Mouse (Mus musculus): ENCODE data around the gene Esyt2. TPM values are rescaled to one million over a fixed set of nuclear protein-coding genes. Genes with fewer than 3 reads are reported as not detected.
"Not testable (repeated sequence)": the region's sequence is repeated elsewhere in the genome, so short reads cannot be mapped to it uniquely, and the experiment has no call there.

Gene Esyt2
- total RNA-seq (2021): 10 to 100 TPM; 34.4 to 41.6 TPM
- long read RNA-seq, experiment 1, full-length matches to known transcripts: 15 of 31 reads
- long read RNA-seq, experiment 1, partial matches to known transcripts: 1 of 31 reads
- long read RNA-seq, experiment 1, other reads (novel, unspliced or antisense): 15 of 31 reads
- long read RNA-seq, experiment 2, full-length matches to known transcripts: 28 of 44 reads
- long read RNA-seq, experiment 2, partial matches to known transcripts: 5 of 44 reads
- long read RNA-seq, experiment 2, other reads (novel, unspliced or antisense): 11 of 44 reads

DNA sequence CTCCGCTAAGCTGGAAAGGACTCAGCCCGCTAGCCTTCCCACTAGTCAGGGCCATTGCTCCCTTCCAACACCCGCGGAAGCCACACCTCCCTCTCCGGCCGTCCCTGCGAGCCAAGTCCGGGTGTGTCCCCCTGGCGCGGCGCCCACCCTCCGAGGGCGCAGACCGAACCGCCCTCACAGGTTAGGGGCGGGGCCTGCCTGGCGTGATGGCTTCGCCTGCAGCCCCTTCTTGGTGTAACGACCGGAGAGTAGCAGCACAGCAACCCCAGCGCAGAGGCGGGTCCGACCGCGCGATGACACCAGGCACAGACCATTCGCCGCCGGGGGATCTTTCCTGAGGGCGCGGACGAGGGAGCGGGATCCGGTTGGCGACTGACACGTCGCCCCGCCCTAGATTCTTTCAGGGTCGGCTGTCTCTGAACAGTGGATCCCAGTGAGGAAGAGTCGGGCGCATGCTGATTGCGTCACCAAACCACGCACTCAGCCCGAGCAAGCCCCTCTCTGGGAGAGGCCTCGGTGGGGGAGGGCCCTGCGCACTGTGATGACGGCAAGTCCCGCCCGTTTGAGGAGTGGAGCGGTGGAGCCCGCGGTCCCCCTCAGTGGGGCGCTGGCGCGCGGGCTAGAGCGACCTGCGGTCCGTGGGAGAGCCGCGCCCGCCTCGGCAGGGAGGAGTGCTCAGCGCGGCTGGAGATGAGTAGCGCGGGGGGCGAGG, at the start of gene Esyt2:
Esyt2 (plus strand) TSS at position 544 of the 712 bp plus-strand sequence.
- peak; percentile 99 to 100 for DNase-seq (ENCODE audit: low spot score in 2 of 2)

DNA sequence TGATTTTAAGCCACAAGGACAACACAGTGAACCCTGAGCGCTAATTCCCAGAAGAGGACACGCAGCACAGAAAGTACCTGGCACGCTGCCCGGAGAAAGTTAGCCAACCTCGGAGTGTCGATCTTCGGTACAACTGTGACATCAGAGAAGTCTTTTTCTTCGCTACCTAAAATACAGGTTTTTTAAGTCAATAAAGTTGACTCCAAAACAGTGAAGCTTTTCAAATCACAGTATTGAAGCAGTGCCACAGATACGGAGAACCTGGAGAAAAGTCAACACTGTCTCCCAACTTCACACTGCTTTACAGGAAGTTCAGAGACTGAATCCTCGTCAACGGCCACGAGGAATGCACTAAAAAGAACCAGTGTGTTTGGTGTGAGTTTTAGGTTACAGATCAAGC, 49.4 kb upstream of the Esyt2 start:
- DNase-seq (ENCODE audit: low spot score in 2 of 2): peak; percentile 40 to 61

DNA sequence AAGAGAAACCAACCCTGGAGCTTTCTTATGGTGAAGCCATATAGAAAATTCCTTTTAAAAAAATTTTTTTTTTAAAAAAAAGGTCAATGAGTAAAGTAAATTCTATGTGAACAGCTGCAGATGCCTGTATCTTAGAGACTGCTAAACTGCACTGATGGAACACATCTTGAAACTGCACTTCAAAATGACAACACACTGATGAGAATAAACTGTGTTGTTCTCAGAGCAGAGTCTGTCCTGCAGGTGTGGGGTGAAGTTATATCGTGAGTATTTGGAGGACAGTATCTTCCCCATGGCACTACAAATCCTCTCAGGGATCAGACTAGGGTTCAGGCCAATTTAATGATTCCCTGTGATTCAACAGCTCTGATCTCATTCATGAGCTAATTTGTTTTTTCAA, 48.9 kb upstream of the Esyt2 start:
- DNase-seq (ENCODE audit: low spot score in 2 of 2): no peak

DNA sequence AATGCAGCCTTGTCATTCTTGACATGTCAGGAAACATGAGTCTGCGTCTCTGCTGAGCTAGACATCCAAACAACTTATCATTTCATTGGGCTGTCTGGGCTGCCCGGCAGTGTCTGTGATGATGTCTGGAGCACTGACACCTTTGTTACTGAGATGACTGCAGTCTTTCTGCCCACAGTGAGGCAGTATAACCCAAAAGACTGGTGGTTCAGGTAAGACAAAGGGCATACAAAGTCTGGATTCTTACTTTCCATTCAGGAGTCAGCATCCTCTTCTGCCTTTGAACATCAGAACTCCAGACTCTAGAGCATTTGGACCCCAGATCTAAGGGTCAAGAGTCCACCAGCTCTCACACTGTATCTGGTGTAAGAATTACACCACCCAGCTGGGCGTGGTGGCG, 45.6 kb upstream of the Esyt2 start:
- no peak for DNase-seq (ENCODE audit: low spot score in 2 of 2)

DNA sequence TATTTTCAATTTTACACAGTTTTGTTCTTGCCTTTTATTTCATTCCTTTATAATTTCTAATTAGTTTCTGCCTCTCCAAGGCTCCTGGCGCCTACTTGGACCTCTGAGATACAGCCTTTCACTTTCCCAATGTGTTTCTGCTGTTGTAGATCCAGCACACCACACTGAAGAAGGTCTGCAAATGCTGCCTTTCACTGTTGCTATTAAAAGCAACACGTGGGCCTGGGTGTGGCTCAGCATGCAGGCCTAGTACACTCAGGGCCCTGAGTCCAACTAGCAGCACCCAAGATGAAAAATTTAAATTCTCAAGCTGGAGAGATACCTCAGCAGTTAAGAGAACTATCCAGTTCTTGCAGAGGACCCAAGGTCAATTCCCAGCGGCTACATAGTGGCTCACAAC, 44.3 kb upstream of the Esyt2 start:
- no peak for DNase-seq (ENCODE audit: low spot score in 2 of 2)

DNA sequence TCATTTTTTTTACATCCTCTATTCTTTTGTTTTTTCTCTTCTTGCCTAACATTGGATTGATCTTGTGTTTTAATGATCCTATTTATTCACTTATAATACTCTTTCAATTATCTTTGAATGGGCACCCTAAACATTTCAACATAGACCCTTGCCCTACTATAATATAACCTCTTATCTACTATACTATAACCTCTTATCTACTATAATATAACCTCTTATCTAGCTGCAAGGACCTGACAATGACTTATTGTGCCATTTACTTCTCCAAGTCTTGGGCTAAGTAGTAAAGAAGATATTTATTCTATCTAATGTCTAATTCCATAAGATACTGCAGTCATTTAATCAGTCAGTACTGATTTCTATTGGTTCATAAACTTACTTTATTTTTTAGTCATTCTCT, 42.6 kb upstream of the Esyt2 start:
- DNase-seq (ENCODE audit: low spot score in 2 of 2): no peak

DNA sequence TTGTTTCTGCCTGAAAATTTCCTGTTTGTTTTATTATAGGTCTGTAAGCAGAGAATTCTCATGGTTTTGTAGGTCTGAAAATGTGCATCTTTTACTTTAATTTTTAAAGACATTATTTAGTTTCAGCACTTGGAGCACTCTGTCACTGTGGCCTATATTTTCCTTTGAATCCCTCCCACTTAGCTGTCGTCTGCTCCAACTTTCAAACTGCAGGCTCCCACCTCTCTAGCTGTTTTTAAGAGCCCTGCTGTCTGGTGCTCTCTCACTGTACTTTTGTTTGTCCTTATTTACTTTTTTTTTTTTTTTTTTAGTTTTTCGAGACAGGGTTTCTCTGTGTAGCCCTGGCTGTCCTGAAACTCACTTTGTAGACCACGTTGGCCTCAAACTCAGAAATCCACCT, 42.2 kb upstream of the Esyt2 start:
- no peak for DNase-seq (ENCODE audit: low spot score in 2 of 2)

DNA sequence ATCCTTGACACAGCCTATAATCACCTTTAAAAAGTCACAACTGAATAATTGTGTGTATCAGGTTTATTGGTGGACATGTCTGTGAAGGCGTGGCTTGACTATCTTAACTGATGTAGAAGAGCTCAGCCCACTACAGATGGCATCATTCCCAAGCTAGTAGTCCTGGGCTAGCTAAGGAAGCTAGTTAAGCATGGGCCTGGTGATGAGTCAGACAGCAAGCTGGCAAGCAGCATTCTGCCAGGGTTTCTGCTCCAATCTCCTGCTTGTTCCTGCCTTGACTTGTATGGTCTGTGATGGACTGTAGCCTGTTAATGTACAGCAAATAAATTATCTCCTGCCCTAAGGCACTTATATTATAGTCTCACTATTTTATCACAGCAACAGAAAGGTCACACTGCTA, 36.4 kb upstream of the Esyt2 start:
- no peak for DNase-seq (ENCODE audit: low spot score in 2 of 2)

DNA sequence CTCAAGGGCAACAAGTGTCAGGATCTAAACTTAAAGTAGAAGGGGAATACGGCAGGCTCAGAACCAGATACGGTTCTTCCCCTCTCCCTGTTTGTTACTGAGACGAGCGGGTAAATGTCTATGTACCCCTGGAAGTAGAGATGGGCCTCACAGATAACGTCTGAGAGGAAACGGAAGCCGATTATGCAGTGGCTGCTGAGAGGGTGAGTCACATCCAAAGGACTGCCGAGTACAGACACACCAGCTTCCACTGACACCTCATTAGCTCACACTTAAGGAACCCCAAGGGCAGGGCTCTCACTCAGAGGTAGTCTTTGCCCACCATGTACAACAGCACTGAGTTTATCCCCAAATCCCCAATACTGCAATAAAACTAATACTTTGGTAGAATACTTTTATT, 26.3 kb upstream of the Esyt2 start:
- no peak for DNase-seq (ENCODE audit: low spot score in 2 of 2)

DNA sequence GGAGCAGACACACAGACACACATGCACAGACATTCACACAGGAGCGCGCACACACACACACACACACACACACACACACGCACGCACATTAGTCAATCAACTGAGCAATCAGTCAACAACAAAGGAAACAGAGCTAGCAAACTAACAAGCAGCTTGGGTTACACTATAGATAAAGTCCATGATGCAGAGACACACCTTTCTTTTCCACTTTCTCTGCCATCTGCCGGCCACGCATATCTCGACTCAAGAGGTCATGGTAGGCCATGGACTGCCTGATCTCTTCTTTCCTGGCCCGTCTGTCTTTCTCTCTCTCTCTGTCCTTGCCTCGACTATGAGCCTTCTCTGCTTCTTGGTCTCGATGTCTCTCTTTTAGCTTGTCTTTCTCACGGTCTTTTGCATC, 25.4 kb upstream of the Esyt2 start:
- DNase-seq (ENCODE audit: low spot score in 2 of 2): no peak

DNA sequence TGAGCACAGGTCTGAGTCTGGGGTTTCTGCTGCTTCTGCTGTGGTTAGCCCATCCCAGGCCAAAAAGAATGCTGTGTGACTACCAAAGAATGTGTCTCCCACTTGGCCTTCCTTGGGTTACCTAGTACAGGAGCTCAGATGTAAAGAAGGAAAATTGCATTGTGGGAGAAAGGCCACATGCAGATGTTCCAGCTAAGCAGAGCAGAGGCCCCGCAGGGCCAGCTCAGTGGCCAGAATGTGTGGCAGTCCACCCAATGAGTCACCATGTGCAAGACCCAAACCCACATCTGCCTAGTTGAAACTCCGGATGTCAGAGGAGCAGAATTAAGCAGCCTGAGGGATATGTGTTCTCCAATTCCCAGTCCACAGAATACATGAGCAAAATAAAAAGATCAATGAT, 22.7 kb upstream of the Esyt2 start:
- DNase-seq (ENCODE audit: low spot score in 2 of 2): no peak

DNA sequence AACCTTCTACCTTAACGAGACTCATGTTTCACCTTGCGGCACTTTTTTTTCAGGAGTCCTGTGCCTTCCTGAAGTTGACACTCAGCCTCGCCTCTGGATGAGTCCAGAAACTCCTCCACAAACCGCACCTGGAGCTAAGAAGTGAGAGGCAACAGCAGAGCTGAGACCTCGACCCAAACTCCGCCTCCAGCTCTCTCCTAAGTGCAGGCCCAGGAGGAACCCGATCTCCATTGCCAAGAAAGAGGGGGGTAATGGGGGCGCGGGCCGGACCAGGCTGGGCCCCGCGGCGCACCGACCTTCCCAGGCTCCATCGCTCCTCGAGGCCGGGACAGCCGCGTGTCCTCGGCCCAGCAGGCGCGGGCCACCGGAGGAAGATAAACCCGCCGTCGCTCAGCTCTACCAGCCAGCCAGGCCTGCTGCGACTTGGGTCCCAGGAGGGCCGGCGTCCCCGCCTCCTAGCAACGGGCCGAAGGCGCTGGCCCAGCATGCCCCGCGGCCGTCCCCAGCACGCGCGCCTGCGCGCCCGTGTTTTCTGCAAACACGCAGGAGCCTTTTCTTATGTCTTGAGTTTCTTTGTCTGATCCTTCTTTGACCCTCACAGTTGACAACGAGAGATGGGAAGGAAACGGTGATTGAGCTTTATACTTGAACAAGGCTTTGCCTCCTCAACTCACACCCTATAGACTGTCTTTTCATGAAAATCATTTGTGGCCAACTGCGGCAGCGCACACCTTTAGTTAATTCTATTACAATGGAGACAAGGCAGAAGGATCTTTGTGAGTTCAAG, 18.2 kb upstream of the Esyt2 start, which contains the start of gene Wdr60:
Wdr60 (minus strand) TSS at position 468 of the 787 bp plus-strand sequence.
- DNase-seq (ENCODE audit: low spot score in 2 of 2): peak; percentile 81 to 90

DNA sequence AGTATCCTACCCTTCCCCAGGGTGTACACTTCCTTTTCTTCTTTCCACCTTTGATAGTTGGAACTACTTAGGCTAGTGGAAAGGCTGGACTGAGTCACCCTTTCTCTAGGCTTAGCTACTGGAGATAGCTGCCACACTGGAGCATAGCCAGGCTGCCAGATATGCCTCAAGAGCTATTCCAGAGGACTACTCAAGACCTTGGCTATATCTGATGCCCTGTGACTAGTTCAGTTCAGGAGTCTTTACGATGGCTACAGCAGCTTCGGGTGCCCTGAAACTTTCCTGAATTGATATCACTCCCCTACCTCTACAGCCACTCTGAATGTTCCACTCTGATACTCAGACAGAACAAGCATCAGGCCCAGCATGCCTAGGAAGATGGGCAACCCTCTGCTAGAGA, 16.2 kb upstream of the Esyt2 start:
- DNase-seq (ENCODE audit: low spot score in 2 of 2): no peak

DNA sequence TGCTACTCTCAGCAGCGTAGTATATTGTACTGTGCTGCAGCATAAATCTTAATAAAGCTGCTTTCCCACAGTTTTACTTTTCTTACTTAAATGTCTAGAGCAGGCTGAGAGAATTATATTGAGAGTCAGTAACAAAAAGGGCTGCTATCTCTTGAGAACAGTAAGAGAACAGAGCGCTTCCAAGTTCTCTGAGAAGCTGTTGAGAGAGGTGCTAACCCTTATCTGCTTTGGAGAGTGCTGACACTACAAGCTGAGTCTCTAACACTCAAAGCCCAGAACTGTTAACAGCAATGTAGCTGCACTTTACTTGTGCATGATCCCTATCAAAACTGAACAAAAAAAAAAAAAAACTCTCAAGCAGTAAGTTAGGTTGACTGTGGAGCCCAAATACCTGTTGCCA, 15.7 kb upstream of the Esyt2 start:
- no peak for DNase-seq (ENCODE audit: low spot score in 2 of 2)

DNA sequence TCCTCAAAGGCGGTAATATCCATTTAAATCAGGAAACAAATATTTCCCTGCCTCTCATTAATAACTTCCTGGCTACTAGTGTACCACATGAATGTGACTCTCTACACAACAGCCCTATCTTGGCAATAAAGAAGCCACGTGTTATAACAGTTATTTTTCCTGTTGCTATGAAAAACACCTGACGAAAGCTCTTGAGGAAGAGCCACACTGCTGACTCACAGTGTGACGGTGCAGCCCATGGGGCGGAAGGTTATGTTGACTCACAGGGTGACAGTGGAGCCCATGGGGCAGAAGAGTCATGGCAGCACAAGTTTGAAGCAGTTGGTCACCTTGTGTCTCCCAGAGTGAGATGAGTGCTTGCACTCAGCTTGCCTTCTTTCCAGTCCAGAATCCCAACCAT, 11.5 kb upstream of the Esyt2 start:
- no peak for DNase-seq (ENCODE audit: low spot score in 2 of 2)

DNA sequence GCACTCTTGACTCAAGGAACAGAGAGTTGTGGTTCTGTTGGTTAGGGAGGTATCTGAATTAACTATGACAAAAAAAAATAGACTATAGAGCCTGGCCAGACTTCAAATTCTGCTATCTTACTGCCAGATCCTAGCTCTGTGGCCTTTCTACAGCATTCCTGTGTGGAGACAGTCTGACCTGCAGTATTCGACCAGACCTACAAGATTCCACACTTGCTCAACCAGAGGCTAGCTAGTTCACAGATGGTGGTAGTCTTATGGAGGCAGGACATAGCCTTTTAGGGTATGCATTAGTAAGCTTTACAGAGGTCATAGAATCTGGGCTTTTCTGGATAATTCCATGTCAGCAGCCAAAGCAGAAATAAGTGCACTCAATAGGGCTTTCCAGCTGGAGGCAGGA, 10.5 kb upstream of the Esyt2 start:
- DNase-seq (ENCODE audit: low spot score in 2 of 2): no peak

DNA sequence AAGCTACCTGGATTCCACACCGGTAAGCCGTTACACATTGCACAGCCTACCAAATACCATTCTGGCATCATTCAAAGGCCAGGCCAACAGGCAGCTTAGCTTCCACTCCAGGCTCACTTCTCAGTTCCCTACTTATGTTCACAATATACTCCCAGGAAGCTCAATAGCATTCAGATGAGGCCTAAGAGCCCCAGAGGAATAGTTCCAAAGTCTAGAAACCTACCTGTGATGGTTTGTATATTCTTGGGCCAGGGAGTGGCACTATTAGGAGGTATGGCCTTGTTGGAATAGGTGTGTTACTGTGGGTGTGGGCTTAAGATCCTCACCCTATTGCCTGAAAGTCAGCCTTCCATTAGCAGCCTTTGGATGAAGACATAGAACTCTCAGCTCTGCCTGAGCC, 9.9 kb upstream of the Esyt2 start:
- no peak for DNase-seq (ENCODE audit: low spot score in 2 of 2)

DNA sequence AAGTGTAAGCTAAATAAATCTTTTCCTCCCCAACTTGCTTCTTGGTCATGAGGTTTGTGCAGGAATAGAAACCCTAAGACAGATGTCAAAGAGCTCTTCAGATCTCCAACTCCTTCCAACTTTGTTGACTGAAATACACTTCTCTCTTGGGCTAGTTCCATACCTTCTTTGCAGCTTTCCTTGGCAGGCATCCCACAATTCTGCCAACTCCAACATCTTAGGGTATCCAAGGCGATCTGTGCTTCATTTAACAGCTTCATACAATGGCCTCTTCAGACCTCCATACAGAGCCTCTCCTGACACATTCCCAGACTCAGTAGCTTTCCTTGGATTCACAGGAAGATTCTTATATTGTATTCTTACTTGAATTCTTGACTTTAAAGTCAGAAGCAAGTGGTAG, 7.3 kb upstream of the Esyt2 start:
- DNase-seq (ENCODE audit: low spot score in 2 of 2): no peak

DNA sequence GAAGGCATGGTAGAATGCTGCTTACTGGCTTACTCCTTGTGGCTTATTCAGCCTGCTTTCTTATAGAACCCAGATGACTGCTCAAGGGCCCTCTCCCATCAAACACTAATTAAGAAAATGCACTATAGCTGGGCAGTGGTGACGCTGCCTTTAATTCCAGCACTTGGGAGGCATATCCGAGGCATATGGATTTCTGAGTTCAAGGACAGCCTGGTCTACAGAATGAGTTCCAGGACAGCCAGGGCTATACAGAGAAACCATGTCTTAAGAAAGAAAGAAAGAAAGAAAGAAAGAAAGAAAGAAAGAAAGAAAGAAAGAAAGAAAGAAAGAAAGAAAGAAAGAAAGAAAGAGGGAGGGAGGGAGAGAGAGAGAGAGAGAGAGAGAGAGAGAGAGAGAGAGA, 5.9 kb upstream of the Esyt2 start, which contains the start of gene Gm11027:
Gm11027 (plus strand) TSS at position 301 of the 400 bp plus-strand sequence.
- not testable (repeated sequence) for DNase-seq (ENCODE audit: low spot score in 2 of 2)

DNA sequence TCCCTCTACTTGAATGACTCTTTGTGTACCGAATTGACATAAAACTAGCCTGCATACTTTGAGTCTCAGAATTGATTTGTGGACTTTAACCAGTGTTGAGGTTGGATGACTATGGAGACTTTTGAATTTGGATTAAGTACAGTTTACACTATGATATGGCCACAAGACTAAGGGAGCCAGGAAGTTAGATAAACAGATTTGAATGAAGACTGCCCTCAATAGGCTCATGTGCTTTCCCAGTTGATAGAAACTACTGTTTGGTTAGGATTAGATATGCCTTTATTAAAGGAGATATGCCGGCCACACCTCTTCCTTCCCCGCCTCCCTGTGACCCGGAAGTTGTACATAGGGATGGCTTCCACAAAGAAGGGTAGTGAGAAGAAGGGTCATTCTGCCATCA, 5.4 kb upstream of the Esyt2 start:
- no peak for DNase-seq (ENCODE audit: low spot score in 2 of 2)

DNA sequence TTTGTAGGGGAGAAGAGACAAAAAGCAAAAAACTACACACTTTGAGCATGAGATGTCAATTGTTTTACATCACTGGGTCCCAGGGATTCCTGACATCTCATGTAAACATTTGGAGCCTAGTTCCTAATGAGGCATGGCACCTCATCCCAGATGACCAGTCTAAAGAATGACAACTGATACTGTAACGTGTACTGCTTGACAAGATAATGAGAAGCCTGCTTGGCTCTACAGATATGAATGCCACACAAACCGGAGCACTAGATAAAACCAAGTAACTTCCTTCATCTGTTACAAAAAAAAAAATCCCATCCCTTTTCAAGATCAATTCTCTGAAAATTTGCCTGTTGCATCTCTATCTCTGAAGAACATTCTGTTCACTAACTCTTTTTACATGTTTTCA, 4.0 kb upstream of the Esyt2 start:
- DNase-seq (ENCODE audit: low spot score in 2 of 2): no peak

DNA sequence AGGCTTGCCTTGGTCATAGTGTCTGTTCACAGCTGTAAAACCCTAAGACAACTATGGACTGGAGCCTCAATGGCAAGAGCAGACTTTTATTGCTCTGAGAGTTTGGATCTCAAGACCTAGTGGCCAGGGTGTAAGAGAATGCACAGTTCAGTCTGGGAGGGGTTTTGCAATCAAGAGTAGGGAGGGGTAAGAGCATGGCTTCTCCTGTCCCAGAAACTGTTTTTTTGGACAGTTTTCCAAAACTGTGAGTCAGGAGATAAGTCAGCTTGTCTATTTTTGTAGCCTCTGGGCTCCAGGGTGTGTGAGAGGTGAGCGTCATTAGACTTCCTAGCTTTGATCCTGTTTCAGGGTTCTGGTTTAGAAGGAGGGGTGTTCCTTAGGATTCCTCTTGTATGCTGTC, 2.5 kb upstream of the Esyt2 start:
- DNase-seq (ENCODE audit: low spot score in 2 of 2): no peak

Measured in gastrocnemius, postnatal 4 days (tissue).